Mouse (Mus musculus) cerebellum, adult 2 months (tissue): Measurements from ENCODE around the gene Mical3.

Source experiments
- CTCF ChIP-seq: fragments of 200-500 bp; IDR thresholded peaks from 2 replicates; pipeline ENCODE4 v1.5.1; 2011; ENCODE audit warnings: low read depth, mild to moderate bottlenecking, control low read depth, low read length, moderate library complexity, borderline replicate concordance; ENCODE audit not compliant: insufficient read depth
- POLR2A ChIP-seq: fragments of 200-500 bp; IDR thresholded peaks from 2 replicates; pipeline ENCODE4 v1.6.1; 2011; ENCODE audit warnings: low read length, control low read depth, borderline replicate concordance; ENCODE audit not compliant: insufficient read depth

DNA sequence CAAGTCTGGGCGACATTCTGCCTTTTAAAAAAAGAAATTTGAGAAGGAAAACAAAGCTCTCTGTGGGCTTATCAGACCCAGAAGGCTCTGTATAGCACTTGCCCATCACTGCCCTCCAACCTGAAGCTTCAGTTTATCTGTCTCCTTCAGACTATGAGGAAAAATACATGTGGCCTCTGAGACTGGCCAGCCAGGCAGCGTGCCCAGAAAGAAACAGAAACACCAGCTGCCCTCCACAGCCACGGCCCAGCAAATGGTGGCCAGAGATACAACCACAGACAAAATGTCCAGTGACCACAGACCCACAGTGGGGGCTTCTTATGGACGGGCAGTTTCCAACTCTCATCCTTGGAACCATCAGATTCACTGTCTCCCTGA is 216.3 kb downstream of the Mical3 start:
- TF ChIP-seq CTCF (no peak), POLR2A (no peak)
